Mouse (Mus musculus) ovary, adult 10 weeks (tissue): ENCODE measurements around the gene Esyt2. TPM values are rescaled to one million over a fixed set of nuclear protein-coding genes. Genes with fewer than 3 reads are reported as not detected.

Source experiments
- polyA plus RNA-seq: library from polyadenylated mRNA; stranded (reverse); fragments of 350-450 nt; fragmentation: Illumina TruSeq; extraction: RNeasy Lipid Tissue Mini Kit (QIAGEN cat#74804); gene quantifications from one replicate; pipeline ENCODE4 v1.2.3, GENCODE M21; 2014

Gene Esyt2
- 187 TPM for polyA plus RNA-seq

DNA sequence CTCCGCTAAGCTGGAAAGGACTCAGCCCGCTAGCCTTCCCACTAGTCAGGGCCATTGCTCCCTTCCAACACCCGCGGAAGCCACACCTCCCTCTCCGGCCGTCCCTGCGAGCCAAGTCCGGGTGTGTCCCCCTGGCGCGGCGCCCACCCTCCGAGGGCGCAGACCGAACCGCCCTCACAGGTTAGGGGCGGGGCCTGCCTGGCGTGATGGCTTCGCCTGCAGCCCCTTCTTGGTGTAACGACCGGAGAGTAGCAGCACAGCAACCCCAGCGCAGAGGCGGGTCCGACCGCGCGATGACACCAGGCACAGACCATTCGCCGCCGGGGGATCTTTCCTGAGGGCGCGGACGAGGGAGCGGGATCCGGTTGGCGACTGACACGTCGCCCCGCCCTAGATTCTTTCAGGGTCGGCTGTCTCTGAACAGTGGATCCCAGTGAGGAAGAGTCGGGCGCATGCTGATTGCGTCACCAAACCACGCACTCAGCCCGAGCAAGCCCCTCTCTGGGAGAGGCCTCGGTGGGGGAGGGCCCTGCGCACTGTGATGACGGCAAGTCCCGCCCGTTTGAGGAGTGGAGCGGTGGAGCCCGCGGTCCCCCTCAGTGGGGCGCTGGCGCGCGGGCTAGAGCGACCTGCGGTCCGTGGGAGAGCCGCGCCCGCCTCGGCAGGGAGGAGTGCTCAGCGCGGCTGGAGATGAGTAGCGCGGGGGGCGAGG, at the start of gene Esyt2:
Gene Esyt2 (plus strand): TSS at position 544 of the 712 bp plus-strand sequence.

DNA sequence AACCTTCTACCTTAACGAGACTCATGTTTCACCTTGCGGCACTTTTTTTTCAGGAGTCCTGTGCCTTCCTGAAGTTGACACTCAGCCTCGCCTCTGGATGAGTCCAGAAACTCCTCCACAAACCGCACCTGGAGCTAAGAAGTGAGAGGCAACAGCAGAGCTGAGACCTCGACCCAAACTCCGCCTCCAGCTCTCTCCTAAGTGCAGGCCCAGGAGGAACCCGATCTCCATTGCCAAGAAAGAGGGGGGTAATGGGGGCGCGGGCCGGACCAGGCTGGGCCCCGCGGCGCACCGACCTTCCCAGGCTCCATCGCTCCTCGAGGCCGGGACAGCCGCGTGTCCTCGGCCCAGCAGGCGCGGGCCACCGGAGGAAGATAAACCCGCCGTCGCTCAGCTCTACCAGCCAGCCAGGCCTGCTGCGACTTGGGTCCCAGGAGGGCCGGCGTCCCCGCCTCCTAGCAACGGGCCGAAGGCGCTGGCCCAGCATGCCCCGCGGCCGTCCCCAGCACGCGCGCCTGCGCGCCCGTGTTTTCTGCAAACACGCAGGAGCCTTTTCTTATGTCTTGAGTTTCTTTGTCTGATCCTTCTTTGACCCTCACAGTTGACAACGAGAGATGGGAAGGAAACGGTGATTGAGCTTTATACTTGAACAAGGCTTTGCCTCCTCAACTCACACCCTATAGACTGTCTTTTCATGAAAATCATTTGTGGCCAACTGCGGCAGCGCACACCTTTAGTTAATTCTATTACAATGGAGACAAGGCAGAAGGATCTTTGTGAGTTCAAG, 18.2 kb upstream of the Esyt2 start, which contains the start of gene Wdr60:
Gene Wdr60 (minus strand): TSS at position 468 of the 787 bp plus-strand sequence.

DNA sequence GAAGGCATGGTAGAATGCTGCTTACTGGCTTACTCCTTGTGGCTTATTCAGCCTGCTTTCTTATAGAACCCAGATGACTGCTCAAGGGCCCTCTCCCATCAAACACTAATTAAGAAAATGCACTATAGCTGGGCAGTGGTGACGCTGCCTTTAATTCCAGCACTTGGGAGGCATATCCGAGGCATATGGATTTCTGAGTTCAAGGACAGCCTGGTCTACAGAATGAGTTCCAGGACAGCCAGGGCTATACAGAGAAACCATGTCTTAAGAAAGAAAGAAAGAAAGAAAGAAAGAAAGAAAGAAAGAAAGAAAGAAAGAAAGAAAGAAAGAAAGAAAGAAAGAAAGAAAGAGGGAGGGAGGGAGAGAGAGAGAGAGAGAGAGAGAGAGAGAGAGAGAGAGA, 5.9 kb upstream of the Esyt2 start, which contains the start of gene Gm11027:
Gene Gm11027 (plus strand): TSS at position 301 of the 400 bp plus-strand sequence.

DNA sequence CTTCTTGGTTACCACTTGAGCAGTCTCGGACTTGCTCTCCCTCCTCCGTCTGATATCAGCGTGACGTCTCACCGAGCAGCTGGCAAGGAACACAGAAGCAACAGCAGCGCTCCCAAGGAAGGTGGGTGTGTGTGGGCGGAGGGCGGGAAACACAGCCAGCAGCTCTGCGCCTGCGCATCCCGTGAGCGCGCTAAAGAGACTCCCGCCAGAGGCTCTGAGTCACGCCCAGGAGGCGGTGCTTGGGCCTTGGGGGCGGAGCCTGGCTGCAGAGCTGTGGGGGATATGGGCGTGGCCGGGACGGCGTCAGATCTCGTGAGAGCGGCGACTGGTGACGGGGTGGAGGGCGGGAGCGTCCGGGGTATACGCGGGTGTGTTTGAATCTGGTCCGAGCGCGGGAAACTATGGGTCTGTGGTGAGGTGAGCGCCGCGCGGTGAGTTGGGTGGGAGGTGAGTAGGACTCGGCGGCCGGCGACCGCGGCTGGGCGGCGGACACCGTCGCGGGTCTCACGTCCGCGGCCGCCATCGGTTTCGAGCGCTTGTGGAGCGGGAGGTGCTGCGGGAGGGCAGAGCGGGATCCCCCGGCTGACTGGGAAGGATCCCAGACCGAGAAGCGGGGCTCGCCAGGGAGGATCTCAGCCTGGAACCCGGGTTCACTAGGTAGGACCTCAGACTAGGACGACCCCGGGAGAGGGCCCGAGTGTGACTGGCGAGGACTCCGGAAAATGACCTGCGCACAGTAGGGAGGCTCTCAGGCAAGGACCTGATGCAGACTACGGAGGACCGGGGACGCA, 124.2 kb downstream of the Esyt2 start, which contains the start of gene Ncapg2:
Gene Ncapg2 (plus strand): TSS at position 358 of the 791 bp plus-strand sequence.

Other genes starting within 250 kb of the Esyt2 start
- 166 TPM for gene Zfp386, start 233.5 kb upstream of the Esyt2 start, polyA plus RNA-seq
- gene Vipr2, start 203.5 kb upstream of the Esyt2 start, polyA plus RNA-seq = 0.51 TPM
- 16.7 TPM for gene Wdr60, start 18.2 kb upstream of the Esyt2 start, polyA plus RNA-seq
- gene Gm11027, start 5.8 kb upstream of the Esyt2 start, polyA plus RNA-seq = not detected
- gene Ncapg2, start 124.2 kb downstream of the Esyt2 start, polyA plus RNA-seq = 67.1 TPM
- not detected for gene Ptprn2, start 204.5 kb downstream of the Esyt2 start, polyA plus RNA-seq